Mouse (Mus musculus) cerebellum, adult 2 months (tissue): ENCODE measurements at regions not wholly inside any gene's neighbourhood (a gene's known extent, or its start where the extent isn't known, plus 50 kb on each side); places are given as distances from the start of the nearest gene placed in this dataset.

Experiments used
- DNase-seq, 2 experiments: peaks; one replicate each; pipeline ENCODE4 v3.0.0; 2021
- H3K27ac ChIP-seq: fragments of 200-500 bp; 2 replicates; pipeline ENCODE4 v1.5.1; 2012; ENCODE audit warnings: low read length, control low read depth, inconsistent platforms; ENCODE audit not compliant: insufficient read depth
- H3K27me3 ChIP-seq: fragments of 200-500 bp; 2 replicates; pipeline ENCODE4 v1.6.1; 2012; ENCODE audit warnings: inconsistent platforms, mild to moderate bottlenecking, low read length, moderate library complexity; ENCODE audit not compliant: control insufficient read depth, insufficient read depth
- H3K4me1 ChIP-seq: fragments of 200-500 bp; 2 replicates; pipeline ENCODE4 v1.6.1; 2011; ENCODE audit warnings: low read length; ENCODE audit not compliant: control insufficient read depth, insufficient read depth
- H3K4me3 ChIP-seq: fragments of 200-500 bp; replicated peaks from 2 replicates; pipeline ENCODE3; 2011; ENCODE audit warnings: mild to moderate bottlenecking, low read depth, low read length, control low read depth; ENCODE audit not compliant: insufficient read depth
- CTCF ChIP-seq: fragments of 200-500 bp; IDR thresholded peaks from 2 replicates; pipeline ENCODE4 v1.5.1; 2011; ENCODE audit warnings: low read depth, mild to moderate bottlenecking, control low read depth, low read length, moderate library complexity, borderline replicate concordance; ENCODE audit not compliant: insufficient read depth
- POLR2A ChIP-seq: fragments of 200-500 bp; IDR thresholded peaks from 2 replicates; pipeline ENCODE4 v1.6.1; 2011; ENCODE audit warnings: low read length, control low read depth, borderline replicate concordance; ENCODE audit not compliant: insufficient read depth
- WGBS: fragments of 180-500 bp; shearing (Covaris S2); methylation state at CpG from one replicate; pipeline ENCODE4 v1.1.7; 2018; 5-methylcytosine and 5-hydroxymethylcytosine counted together

- WGBS = 49% methylated on average over 7 of the region's 7 CpGs
Observed at GRCm38 (mm10) chr4:39721524-39721923, 271.4 kb downstream of the 1700009N14Rik start.

GRCm38 (mm10) chr4:39765586-39765985 is 315.5 kb downstream of the 1700009N14Rik start:
- no peak overlapping the region for H3K4me3 ChIP-seq
- no peaks in the 10 kb centered on the region for H3K27me3 ChIP-seq
- WGBS = 41% methylated on average over 2 of the region's 2 CpGs
- DNase-seq = no peak
- no peak overlapping the region for H3K27ac ChIP-seq
- TF ChIP-seq POLR2A (no peak), CTCF (no peak)
- no peaks in the 10 kb centered on the region for H3K4me1 ChIP-seq

More at GRCm38 (mm10) chr4:39721524-39721923, 271.4 kb downstream of the 1700009N14Rik start:
- DNase-seq = no peak
- no peak overlapping the region for H3K27ac ChIP-seq
- no peak overlapping the region for H3K4me3 ChIP-seq
- TF ChIP-seq CTCF = no peak
- no peak for TF ChIP-seq POLR2A
- no peaks in the 10 kb centered on the region; the same call in 1 of the 2 replicates for H3K4me1 ChIP-seq
- no peaks in the 10 kb centered on the region for H3K27me3 ChIP-seq

- Histone ChIP-seq H3K27ac (no peak overlapping the region), H3K4me1 (no peaks in the 10 kb centered on the region), H3K4me3 (no peak overlapping the region), H3K27me3 (no peaks in the 10 kb centered on the region)
- TF ChIP-seq POLR2A (no peak), CTCF (no peak)
- WGBS = 85% methylated on average over 5 of the region's 5 CpGs
- DNase-seq = no peak
Observed at GRCm38 (mm10) chr4:39791096-39791495, 341.0 kb downstream of the 1700009N14Rik start.

GRCm38 (mm10) chr4:39809950-39810349 is 332.9 kb upstream of the Aco1 start:
- 72% methylated on average over 3 of the region's 3 CpGs for WGBS
- TF ChIP-seq POLR2A (no peak), CTCF (no peak)
- no peak overlapping the region for H3K4me3 ChIP-seq
- no peak for DNase-seq
- H3K4me1 ChIP-seq = no peaks in the 10 kb centered on the region
- H3K27me3 ChIP-seq = no peaks in the 10 kb centered on the region
- H3K27ac ChIP-seq = no peak overlapping the region

- DNase-seq = no peak
- TF ChIP-seq POLR2A = no peak
- no peak for TF ChIP-seq CTCF
- Histone ChIP-seq H3K27me3 (no peaks in the 10 kb centered on the region), H3K4me3 (no peak overlapping the region), H3K27ac (no peak overlapping the region), H3K4me1 (no peaks in the 10 kb centered on the region)
- WGBS = 77% methylated on average over 4 of the region's 4 CpGs
Observed at GRCm38 (mm10) chr4:39812766-39813165, 330.1 kb upstream of the Aco1 start.

GRCm38 (mm10) chr4:39815620-39816019 is 327.3 kb upstream of the Aco1 start:
- Histone ChIP-seq H3K27me3 (no peaks in the 10 kb centered on the region), H3K4me3 (no peak overlapping the region), H3K27ac (no peak overlapping the region), H3K4me1 (no peaks in the 10 kb centered on the region)
- DNase-seq = no peak
- TF ChIP-seq CTCF (no peak), POLR2A (no peak)

- 90% methylated on average over 4 of the region's 4 CpGs for WGBS
- Histone ChIP-seq H3K27me3 (no peaks in the 10 kb centered on the region), H3K4me1 (no peaks in the 10 kb centered on the region), H3K4me3 (no peak overlapping the region), H3K27ac (no peak overlapping the region)
- no peak for TF ChIP-seq CTCF
- no peak for TF ChIP-seq POLR2A
- DNase-seq = no peak
Observed at GRCm38 (mm10) chr4:39817675-39818074, 325.2 kb upstream of the Aco1 start.

- Histone ChIP-seq H3K4me1 (no peaks in the 10 kb centered on the region), H3K27ac (no peak overlapping the region), H3K27me3 (no peaks in the 10 kb centered on the region), H3K4me3 (no peak overlapping the region)
- 82% methylated on average over 1 of the region's 1 CpGs for WGBS
- TF ChIP-seq CTCF (no peak), POLR2A (no peak)
- DNase-seq = no peak
Observed at GRCm38 (mm10) chr4:39833634-39834033, 309.2 kb upstream of the Aco1 start.
